Mouse (Mus musculus) lung, embryonic 14.5 days (tissue): ENCODE results near the gene Nlgn2. TPM values are rescaled to one million over a fixed set of nuclear protein-coding genes. Genes with fewer than 3 reads are reported as not detected.
A peak's percentile ranks its signal among the peaks of the same experiment; 100 is the strongest.

ENCODE experiments used
- ATAC-seq: fragments of 200-750 bp; cut with Nextera tagmentation; 2 replicates; pipeline ENCODE4 v1.8.0; 2017; ENCODE audit warnings: mild to moderate bottlenecking, moderate TSS enrichment, moderate library complexity; ENCODE audit not compliant: insufficient read depth
- DNase-seq: peaks from one replicate; pipeline ENCODE4 v3.0.0-alpha.2; 2015
- H3K27ac ChIP-seq: fragments of 300-500 bp; sonication (generic); 2 replicates; pipeline ENCODE4 v1.5.1; 2014; ENCODE audit warnings: low read depth, mild to moderate bottlenecking, moderate library complexity
- H3K27me3 ChIP-seq: fragments of 300-500 bp; sonication (generic); 2 replicates; pipeline ENCODE4 v1.6.1; 2014; ENCODE audit warnings: low read length, control low read depth; ENCODE audit not compliant: insufficient read depth
- H3K36me3 ChIP-seq: fragments of 300-500 bp; sonication (generic); 2 replicates; pipeline ENCODE4 v1.6.1; 2014; ENCODE audit warnings: control low read depth; ENCODE audit not compliant: insufficient read depth
- H3K4me1 ChIP-seq: fragments of 300-500 bp; sonication (generic); 2 replicates; pipeline ENCODE4 v1.6.1; 2014; ENCODE audit warnings: antibody characterized with exemption, control low read depth; ENCODE audit not compliant: insufficient read depth
- H3K4me2 ChIP-seq: fragments of 300-500 bp; sonication (generic); 2 replicates; pipeline ENCODE4 v1.6.1; 2014; ENCODE audit warnings: mild to moderate bottlenecking
- H3K4me3 ChIP-seq: fragments of 300-500 bp; sonication (generic); 2 replicates; pipeline ENCODE4 v1.5.1; 2014; ENCODE audit warnings: low read depth, low read length
- H3K9ac ChIP-seq: fragments of 300-500 bp; sonication (generic); 2 replicates; pipeline ENCODE4 v1.6.1; 2014
- H3K9me3 ChIP-seq: fragments of 300-500 bp; sonication (generic); 2 replicates; pipeline ENCODE4 v1.6.1; 2016; ENCODE audit warnings: low read depth, low read length, control low read depth
- CTCF ChIP-seq: IDR thresholded peaks from 2 replicates; pipeline ENCODE4 v1.5.1; 2016; ENCODE audit warnings: antibody characterized with exemption, low read depth
- WGBS: fragments of 180-500 bp; shearing (Covaris S2); extraction: QIAGEN DNeasy Blood & Tissue Kit; methylation state at CpG from one replicate; pipeline ENCODE4 v1.1.7; 2014; 5-methylcytosine and 5-hydroxymethylcytosine counted together
- polyA plus RNA-seq: library from polyadenylated mRNA; unstranded; fragments of >200 nt; fragmentation: Nextera tagmentation; extraction: Ambion mirVana; gene quantifications from 2 replicates; pipeline ENCODE4 v1.2.1, GENCODE M21; 2014

The Nlgn2 gene
- polyA plus RNA-seq, 1 experiment from 2014 or later, result 7.8 TPM

DNA sequence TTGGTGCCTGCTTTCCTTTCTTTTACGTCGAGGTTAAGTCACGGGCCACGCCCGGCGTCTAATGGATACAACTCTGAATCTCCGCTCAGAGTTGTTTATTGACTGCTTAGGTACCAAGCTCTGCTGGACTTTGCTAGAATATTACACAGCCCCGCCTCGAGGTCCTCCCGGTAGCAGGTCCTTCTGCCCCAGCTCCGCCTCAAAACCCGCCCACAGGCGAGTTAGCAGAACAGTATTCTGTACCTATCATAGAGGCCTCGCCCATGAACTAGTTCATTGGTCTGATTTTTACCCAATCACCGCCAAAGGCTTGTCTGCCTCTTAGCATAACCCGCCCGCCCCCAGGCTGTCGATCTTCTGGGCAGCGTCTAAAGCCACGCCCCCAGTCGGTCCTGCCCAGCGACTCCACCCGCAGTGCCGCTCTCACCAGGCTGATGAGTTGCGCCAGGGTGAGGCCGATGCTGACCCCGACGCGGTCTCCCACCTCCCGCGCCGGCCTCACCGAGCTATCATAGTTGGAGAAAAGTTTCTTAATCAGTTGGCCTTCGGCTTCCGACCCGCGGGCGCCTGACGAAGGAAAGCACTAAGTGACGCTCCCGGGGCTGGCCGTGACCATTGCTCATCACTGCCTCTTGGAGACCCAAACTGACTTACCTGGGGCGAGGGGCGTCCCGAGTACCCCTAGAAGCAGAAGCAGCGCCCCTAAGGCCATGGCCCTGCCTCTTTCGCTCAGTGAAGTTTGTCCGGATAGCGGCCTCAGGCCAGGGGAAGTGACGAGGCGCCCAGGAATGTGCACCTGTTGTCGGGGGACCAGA, 42.2 kb downstream of the Nlgn2 start, which contains the start of gene Chrnb1:
Gene Chrnb1, minus strand, starts transcription at position 776 of the 815 bp plus-strand sequence.
- Histone ChIP-seq H3K27ac (peak within 1 kb of the TSS; percentile 80), H3K4me2 (peak within 1 kb of the TSS; percentile 95), H3K27me3 (0 out of 2 replicates have a peak, but pooled peaks cover 3% of the 10 kb centered on the region), H3K4me1 (peaks cover 13% of the 10 kb centered on the region; the same call in 1 of the 2 replicates), H3K9me3 (no peaks in the 10 kb centered on the region), H3K9ac (peak within 1 kb of the TSS; percentile 57), H3K4me3 (peak within 1 kb of the TSS; percentile 49), H3K36me3 (no peaks in the 10 kb centered on the region)
- TF ChIP-seq CTCF, result no peak
- ATAC-seq (peak; percentile 94), DNase-seq (peak; percentile 96)
- WGBS, result 2% methylated on average over 52 of the region's 52 CpGs

DNA sequence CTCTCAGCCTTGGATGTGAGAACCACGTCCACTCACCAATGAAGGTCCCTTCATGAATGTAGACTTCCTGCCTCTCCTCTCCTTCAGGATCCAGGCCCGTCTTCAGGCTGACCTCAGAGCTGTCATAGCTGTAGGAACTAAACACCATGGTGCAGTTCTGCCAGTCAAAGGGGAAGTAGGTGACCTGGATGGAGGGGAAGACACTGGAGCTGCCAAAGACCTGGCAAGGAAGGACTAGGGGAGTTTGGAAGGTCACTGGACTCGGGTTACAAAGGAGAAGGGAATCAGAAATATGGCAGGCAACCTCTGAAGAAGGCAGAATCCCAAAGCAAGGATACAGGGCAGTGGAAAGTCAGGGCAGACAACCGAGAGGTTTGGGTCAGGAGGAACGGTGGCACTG, 44.2 kb downstream of the Nlgn2 start:
- WGBS, result 63% methylated on average over 5 of the region's 5 CpGs
- no peak for TF ChIP-seq CTCF
- Histone ChIP-seq H3K9me3 (no peaks in the 10 kb centered on the region), H3K4me1 (0 out of 2 replicates have a peak, but pooled peaks cover 4% of the 10 kb centered on the region), H3K27ac (no peak overlapping the region), H3K36me3 (no peaks in the 10 kb centered on the region), H3K27me3 (no peaks in the 10 kb centered on the region), H3K4me3 (no peak overlapping the region), H3K4me2 (no peak overlapping the region), H3K9ac (no peak overlapping the region)
- DNase-seq, result no peak
- ATAC-seq, result no peak

DNA sequence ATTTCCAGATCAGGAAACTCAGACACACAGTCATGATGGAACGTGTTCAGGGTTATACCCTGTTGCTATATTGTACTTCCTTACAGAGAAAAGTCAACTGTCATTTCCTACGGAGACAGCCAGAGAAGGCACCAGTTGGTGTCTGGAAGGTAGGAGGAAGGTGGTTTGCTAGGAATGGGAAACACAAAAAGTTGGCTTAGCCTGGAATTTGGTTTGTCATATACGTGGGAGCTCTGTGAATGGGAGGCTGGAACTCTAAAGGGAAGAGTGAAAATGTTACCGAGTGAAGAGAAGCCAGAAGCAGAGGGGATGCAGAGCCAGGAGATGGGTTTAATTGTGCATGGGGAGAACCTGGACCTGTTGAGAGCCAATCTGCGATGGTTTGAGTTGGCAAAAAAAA, 46.2 kb downstream of the Nlgn2 start:
- WGBS, result 69% methylated on average over 5 of the region's 5 CpGs
- TF ChIP-seq CTCF, result no peak
- Histone ChIP-seq H3K27me3 (no peaks in the 10 kb centered on the region), H3K9me3 (no peaks in the 10 kb centered on the region), H3K36me3 (no peaks in the 10 kb centered on the region), H3K27ac (no peak overlapping the region), H3K9ac (no peak overlapping the region), H3K4me3 (no peak overlapping the region), H3K4me1 (0 out of 2 replicates have a peak, but pooled peaks cover 4% of the 10 kb centered on the region), H3K4me2 (no peak overlapping the region)
- DNase-seq (no peak), ATAC-seq (no peak)

GRCm38 (mm10) chr11:69789431-69789830, 48.2 kb downstream of the Nlgn2 start:
- no peak overlapping the region for H3K27ac ChIP-seq
- no peak overlapping the region for H3K9ac ChIP-seq
- H3K4me2 ChIP-seq, result no peak overlapping the region
- no peak for TF ChIP-seq CTCF
- no peak overlapping the region for H3K4me3 ChIP-seq
- no peaks in the 10 kb centered on the region for H3K4me1 ChIP-seq
- H3K36me3 ChIP-seq, result no peaks in the 10 kb centered on the region
- no peaks in the 10 kb centered on the region for H3K27me3 ChIP-seq
- 54% methylated on average over 5 of the region's 5 CpGs for WGBS
- no peak for DNase-seq
- no peak for ATAC-seq
- no peaks in the 10 kb centered on the region for H3K9me3 ChIP-seq

DNA sequence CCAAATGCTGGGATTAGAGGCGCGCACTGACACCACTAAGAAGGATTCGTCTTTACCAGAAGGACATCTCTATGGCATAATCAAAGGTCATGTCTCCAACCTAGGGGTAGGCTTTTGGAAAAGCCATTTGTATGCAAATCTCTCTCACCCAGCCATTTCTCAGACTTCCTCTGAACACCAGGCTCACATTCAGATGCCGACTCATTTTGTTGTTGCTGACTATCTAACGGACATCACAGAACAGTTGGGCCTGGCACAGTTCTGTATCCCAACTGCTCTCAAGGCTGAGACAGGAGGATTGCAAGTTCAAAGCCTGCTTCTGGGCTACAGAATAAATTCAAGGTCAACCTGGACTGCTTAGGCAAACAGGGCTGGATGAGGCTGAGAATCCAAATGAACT, 50.3 kb downstream of the Nlgn2 start:
- Histone ChIP-seq H3K4me3 (no peak overlapping the region), H3K36me3 (no peaks in the 10 kb centered on the region), H3K27ac (no peak overlapping the region), H3K9ac (no peak overlapping the region), H3K4me1 (no peaks in the 10 kb centered on the region), H3K4me2 (no peak overlapping the region), H3K27me3 (no peaks in the 10 kb centered on the region), H3K9me3 (no peaks in the 10 kb centered on the region)
- WGBS, result 87% methylated on average over 5 of the region's 5 CpGs
- ATAC-seq (no peak), DNase-seq (no peak)
- no peak for TF ChIP-seq CTCF

- H3K36me3 ChIP-seq, result no peaks in the 10 kb centered on the region
- ATAC-seq (peak; percentile 60; the same call in 1 of the 2 replicates), DNase-seq (peak; percentile 68)
- no peak overlapping the region for H3K9ac ChIP-seq
- H3K27ac ChIP-seq, result no peak overlapping the region
- no peaks in the 10 kb centered on the region for H3K9me3 ChIP-seq
- H3K4me1 ChIP-seq, result no peaks in the 10 kb centered on the region
- H3K4me3 ChIP-seq, result no peak overlapping the region; the same call in 1 of the 2 replicates
- 28% methylated on average over 15 of the region's 15 CpGs for WGBS
- H3K27me3 ChIP-seq, result no peaks in the 10 kb centered on the region
- no peak for TF ChIP-seq CTCF
- peak overlapping the region; percentile 48 for H3K4me2 ChIP-seq
Measured at GRCm38 (mm10) chr11:69784793-69785272, 52.8 kb downstream of the Nlgn2 start.

GRCm38 (mm10) chr11:69781828-69782227, 55.8 kb downstream of the Nlgn2 start:
- Histone ChIP-seq H3K4me1 (no peaks in the 10 kb centered on the region), H3K4me2 (no peak overlapping the region), H3K9ac (no peak overlapping the region), H3K4me3 (no peak overlapping the region), H3K27me3 (no peaks in the 10 kb centered on the region), H3K9me3 (no peaks in the 10 kb centered on the region), H3K27ac (no peak overlapping the region), H3K36me3 (peaks cover 3% of the 10 kb centered on the region; the same call in 1 of the 2 replicates)
- TF ChIP-seq CTCF, result no peak
- DNase-seq (no peak), ATAC-seq (no peak)
- 23% methylated on average over 4 of the region's 4 CpGs for WGBS
